Mouse (Mus musculus) embryonic facial prominence, embryonic 12.5 days (tissue): ENCODE measurements around the gene Cxcl9. TPM values are rescaled to one million over a fixed set of nuclear protein-coding genes. Genes with fewer than 3 reads are reported as not detected.

Experiments used
- ATAC-seq: fragments of 200-750 bp; cut with Nextera tagmentation; 2 replicates; pipeline ENCODE4 v1.8.0; 2017; ENCODE audit not compliant: insufficient number of reproducible peaks, insufficient read depth, low FRiP score, low TSS enrichment
- H3K27ac ChIP-seq: fragments of 300-500 bp; sonication (generic); 2 replicates; pipeline ENCODE4 v1.5.1; 2016; ENCODE audit warnings: mild to moderate bottlenecking
- H3K27me3 ChIP-seq: fragments of 300-500 bp; sonication (generic); 2 replicates; pipeline ENCODE4 v1.6.1; 2016; ENCODE audit warnings: mild to moderate bottlenecking, moderate library complexity
- H3K36me3 ChIP-seq: fragments of 300-500 bp; sonication (generic); 2 replicates; pipeline ENCODE4 v1.6.1; 2016; ENCODE audit warnings: mild to moderate bottlenecking
- H3K4me1 ChIP-seq: fragments of 300-500 bp; sonication (generic); 2 replicates; pipeline ENCODE4 v1.6.1; 2016
- H3K4me2 ChIP-seq: fragments of 300-500 bp; sonication (generic); replicated peaks from 2 replicates; pipeline ENCODE4 v1.6.1; 2016; ENCODE audit warnings: mild to moderate bottlenecking, moderate library complexity
- H3K4me3 ChIP-seq: fragments of 300-500 bp; sonication (generic); 2 replicates; pipeline ENCODE4 v1.5.1; 2016; ENCODE audit warnings: mild to moderate bottlenecking
- H3K9ac ChIP-seq: fragments of 300-500 bp; sonication (generic); 2 replicates; pipeline ENCODE4 v1.6.1; 2016; ENCODE audit warnings: mild to moderate bottlenecking, moderate library complexity
- H3K9me3 ChIP-seq: fragments of 300-500 bp; sonication (generic); 2 replicates; pipeline ENCODE4 v1.6.1; 2016; ENCODE audit warnings: mild to moderate bottlenecking, moderate library complexity
- WGBS: fragments of 180-500 bp; shearing (Covaris S2); methylation state at CpG from one replicate; pipeline ENCODE4 v1.1.7; 2016; 5-methylcytosine and 5-hydroxymethylcytosine counted together
- polyA plus RNA-seq: library from polyadenylated mRNA; unstranded; fragments of >200 nt; fragmentation: Nextera tagmentation; extraction: Ambion mirVana; gene quantifications from 2 replicates; pipeline ENCODE4 v1.2.1, GENCODE M21; 2016

Cxcl9 gene
- polyA plus RNA-seq, 1 experiment from 2014 or later: not detected

DNA sequence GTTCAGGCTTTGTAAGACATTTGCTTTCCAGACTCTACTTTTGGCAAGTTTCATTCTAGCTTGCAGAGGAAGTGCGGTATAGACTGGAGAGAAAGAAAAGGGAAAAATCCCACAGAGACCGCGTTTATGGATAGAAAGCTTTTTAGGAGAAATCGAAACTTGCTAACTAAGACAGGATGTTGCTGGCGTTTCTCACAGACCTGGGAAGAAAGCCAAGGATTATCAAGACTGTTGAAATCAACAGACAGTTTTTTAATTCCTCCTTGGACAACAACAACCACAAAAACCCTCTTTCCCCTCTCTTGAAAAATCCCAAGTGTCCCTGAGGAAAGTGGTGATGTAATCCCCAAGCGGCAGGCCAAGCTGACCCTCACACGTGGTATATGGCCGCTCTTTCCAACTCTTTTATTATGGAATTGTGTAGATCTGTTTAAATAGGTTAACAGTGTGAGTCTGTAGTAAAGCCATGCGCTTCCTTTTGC lies 4.5 kb upstream of the Cxcl9 start:
- H3K4me3 ChIP-seq: no peak overlapping the region
- no peaks in the 10 kb centered on the region for H3K4me1 ChIP-seq
- no peak overlapping the region for H3K4me2 ChIP-seq
- no peaks in the 10 kb centered on the region for H3K27me3 ChIP-seq
- no peak overlapping the region for H3K9ac ChIP-seq
- H3K36me3 ChIP-seq: no peaks in the 10 kb centered on the region
- no peaks in the 10 kb centered on the region for H3K9me3 ChIP-seq
- no peak overlapping the region for H3K27ac ChIP-seq
- no peak for ATAC-seq
- WGBS: 72% methylated on average over 9 of the region's 9 CpGs

DNA sequence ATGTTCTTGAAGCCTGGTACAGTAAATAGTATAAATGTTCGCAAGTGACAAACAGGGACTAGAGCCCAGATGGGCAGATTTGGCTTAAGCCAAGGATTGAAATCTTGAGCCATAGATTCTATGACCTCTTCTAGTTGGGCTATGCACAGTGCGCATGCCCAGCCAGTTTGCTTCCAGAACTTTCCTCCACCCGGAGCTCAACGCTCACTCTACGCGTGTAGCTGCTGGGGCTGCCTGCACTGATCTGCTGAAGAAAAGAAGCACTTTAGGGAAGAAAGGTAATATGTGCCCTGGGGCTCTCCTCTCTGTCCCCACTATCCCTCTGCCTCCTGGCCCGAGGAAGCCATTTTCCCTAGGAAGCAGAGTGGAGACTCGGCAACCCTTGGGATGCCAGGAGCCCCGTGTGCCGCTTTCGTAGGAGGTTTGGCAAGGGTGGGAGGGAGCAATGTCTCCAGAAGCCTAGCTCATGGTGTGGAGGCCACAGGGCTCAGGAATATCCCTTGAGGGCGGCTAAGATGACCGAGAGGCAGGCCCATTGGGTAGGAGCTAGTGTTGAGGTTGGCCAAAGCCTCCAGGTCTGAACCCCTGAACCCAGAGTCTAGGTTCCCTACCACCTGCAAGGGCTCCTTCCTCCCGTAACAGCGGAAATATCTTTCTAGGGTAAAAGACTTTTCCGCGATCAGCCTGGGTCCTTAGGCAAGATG lies 3.9 kb upstream of the Cxcl9 start, which contains the start of gene Art3:
Gene Art3, plus strand, starts transcription at position 193 of the 704 bp plus-strand sequence.
- H3K27me3 ChIP-seq: no peaks in the 10 kb centered on the region
- H3K27ac ChIP-seq: no peak within 1 kb of the TSS
- 91% methylated on average over 17 of the region's 17 CpGs for WGBS
- H3K36me3 ChIP-seq: no peaks in the 10 kb centered on the region
- H3K4me3 ChIP-seq: no peak within 1 kb of the TSS
- H3K9me3 ChIP-seq: no peaks in the 10 kb centered on the region
- H3K9ac ChIP-seq: no peak within 1 kb of the TSS
- ATAC-seq: no peak
- no peaks in the 10 kb centered on the region for H3K4me1 ChIP-seq
- no peak within 1 kb of the TSS for H3K4me2 ChIP-seq

DNA sequence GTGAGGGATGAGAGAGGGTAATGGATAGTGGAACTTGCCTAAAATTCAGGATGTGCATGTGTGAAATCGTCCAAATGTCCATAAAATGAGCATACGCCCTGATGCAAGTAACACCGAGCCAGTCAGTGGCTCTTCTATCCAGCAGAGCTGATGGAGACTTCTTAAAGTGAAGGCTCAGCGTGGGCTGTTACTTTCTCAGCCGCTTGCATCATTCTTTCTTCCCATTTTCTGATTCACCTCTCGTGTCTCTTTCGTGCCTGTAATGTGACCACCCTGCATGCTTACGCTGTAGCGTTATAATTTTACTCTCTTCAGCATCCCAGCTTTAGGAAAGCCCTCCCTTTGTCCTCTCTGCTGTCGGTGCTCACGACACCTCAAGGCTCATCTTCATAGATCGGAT lies 3.2 kb upstream of the Cxcl9 start:
- Histone ChIP-seq H3K36me3 (no peaks in the 10 kb centered on the region), H3K4me3 (no peak overlapping the region), H3K27ac (no peak overlapping the region), H3K9ac (no peak overlapping the region), H3K4me1 (no peaks in the 10 kb centered on the region), H3K9me3 (no peaks in the 10 kb centered on the region), H3K4me2 (no peak overlapping the region), H3K27me3 (no peaks in the 10 kb centered on the region)
- no peak for ATAC-seq
- WGBS: 92% methylated on average over 12 of the region's 12 CpGs

- H3K36me3 ChIP-seq: no peaks in the 10 kb centered on the region
- no peaks in the 10 kb centered on the region for H3K4me1 ChIP-seq
- H3K9me3 ChIP-seq: no peaks in the 10 kb centered on the region
- no peak for ATAC-seq
- H3K4me2 ChIP-seq: no peak overlapping the region
- 73% methylated on average over 6 of the region's 6 CpGs for WGBS
- H3K27ac ChIP-seq: no peak overlapping the region
- H3K4me3 ChIP-seq: no peak overlapping the region
- no peak overlapping the region for H3K9ac ChIP-seq
- H3K27me3 ChIP-seq: no peaks in the 10 kb centered on the region
Observed at GRCm38 (mm10) chr5:92327367-92327766, 512 bp downstream of the Cxcl9 start.

GRCm38 (mm10) chr5:92323264-92323663 lies 4.6 kb downstream of the Cxcl9 start:
- no peak overlapping the region for H3K27ac ChIP-seq

GRCm38 (mm10) chr5:92322612-92323011 lies 5.3 kb downstream of the Cxcl9 start:
- Histone ChIP-seq H3K4me2 (no peak overlapping the region), H3K4me1 (no peaks in the 10 kb centered on the region), H3K36me3 (no peaks in the 10 kb centered on the region), H3K9me3 (no peaks in the 10 kb centered on the region), H3K27ac (no peak overlapping the region), H3K4me3 (no peak overlapping the region), H3K27me3 (no peaks in the 10 kb centered on the region), H3K9ac (no peak overlapping the region)
- 79% methylated on average over 4 of the region's 4 CpGs for WGBS
- ATAC-seq: no peak

More at GRCm38 (mm10) chr5:92323264-92323663, 4.6 kb downstream of the Cxcl9 start:
- Histone ChIP-seq H3K9me3 (no peaks in the 10 kb centered on the region), H3K4me3 (no peak overlapping the region), H3K27me3 (no peaks in the 10 kb centered on the region), H3K9ac (no peak overlapping the region), H3K4me1 (no peaks in the 10 kb centered on the region), H3K36me3 (no peaks in the 10 kb centered on the region), H3K4me2 (no peak overlapping the region)
- no peak for ATAC-seq
- 73% methylated on average over 5 of the region's 5 CpGs for WGBS

DNA sequence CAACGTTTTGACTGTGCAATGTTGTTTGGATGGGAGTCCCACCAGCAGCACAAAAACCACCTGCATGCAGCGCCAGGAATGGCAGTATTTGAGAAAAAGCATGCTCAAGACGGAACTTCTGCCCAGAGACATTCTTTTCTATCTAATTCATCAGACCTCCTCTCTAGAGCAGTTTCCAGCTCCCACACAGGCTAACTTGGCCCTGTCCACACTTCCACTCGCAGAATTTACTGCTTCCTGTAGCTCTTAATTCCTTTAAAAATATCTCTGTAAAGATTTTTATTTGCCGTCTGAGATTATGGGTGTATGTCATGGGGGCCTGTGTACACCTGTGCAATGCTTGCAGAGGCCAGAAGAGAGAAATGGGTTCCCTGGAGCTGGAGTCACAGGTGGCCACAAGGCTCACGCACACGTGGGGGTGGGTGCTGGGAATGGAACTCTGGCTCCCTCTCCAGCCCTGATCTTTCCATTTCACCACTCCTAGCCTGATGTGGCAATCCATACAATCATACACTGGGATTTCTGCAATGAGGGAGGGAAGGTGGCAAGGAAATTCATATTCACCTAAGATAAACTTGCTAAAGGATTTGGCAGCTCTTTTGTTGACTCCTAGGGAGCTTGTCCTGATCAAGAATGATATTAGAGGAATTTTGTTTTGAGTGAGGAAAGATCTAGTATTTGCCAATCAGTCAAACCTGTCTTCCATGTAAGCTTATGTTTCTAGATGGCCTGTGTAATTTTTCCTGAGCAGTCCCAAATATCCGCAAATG lies 6.1 kb downstream of the Cxcl9 start:
- H3K9ac ChIP-seq: no peak overlapping the region
- ATAC-seq: no peak
- no peaks in the 10 kb centered on the region for H3K4me1 ChIP-seq
- H3K9me3 ChIP-seq: no peaks in the 10 kb centered on the region
- H3K4me3 ChIP-seq: no peak overlapping the region
- H3K27me3 ChIP-seq: no peaks in the 10 kb centered on the region
- no peaks in the 10 kb centered on the region for H3K36me3 ChIP-seq
- 74% methylated on average over 8 of the region's 8 CpGs for WGBS
- no peak overlapping the region for H3K4me2 ChIP-seq
- no peak overlapping the region for H3K27ac ChIP-seq

DNA sequence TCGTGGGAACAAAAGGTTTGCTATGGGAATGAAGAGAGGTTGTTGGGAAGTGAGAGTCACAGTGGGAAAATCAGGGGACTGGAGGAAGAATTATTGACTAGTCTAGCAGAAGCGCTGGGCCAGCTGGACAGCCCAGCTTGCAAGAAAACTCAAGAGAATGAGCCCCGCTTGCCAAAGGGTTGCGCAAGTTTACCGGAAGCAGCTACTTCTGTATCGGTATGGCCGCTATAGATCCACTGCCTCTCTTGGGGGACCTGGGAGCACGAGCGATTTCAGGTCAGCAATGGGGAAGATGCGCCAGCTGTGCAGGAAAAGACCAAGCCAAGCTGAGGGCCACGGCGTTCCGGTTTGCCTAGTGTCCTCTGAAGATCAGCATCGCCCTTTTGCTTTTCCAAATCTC lies 9.3 kb downstream of the Cxcl9 start:
- Histone ChIP-seq H3K4me2 (no peak overlapping the region), H3K4me1 (no peaks in the 10 kb centered on the region), H3K36me3 (no peaks in the 10 kb centered on the region), H3K27me3 (no peaks in the 10 kb centered on the region), H3K9ac (no peak overlapping the region), H3K27ac (no peak overlapping the region), H3K9me3 (no peaks in the 10 kb centered on the region), H3K4me3 (no peak overlapping the region)
- WGBS: 94% methylated on average over 14 of the region's 14 CpGs
- no peak for ATAC-seq

- Histone ChIP-seq H3K4me2 (no peak overlapping the region), H3K36me3 (no peaks in the 10 kb centered on the region), H3K27me3 (no peaks in the 10 kb centered on the region), H3K4me1 (no peaks in the 10 kb centered on the region), H3K9me3 (no peaks in the 10 kb centered on the region), H3K27ac (no peak overlapping the region), H3K9ac (no peak overlapping the region), H3K4me3 (no peak overlapping the region)
- ATAC-seq: no peak
- WGBS: 78% methylated on average over 7 of the region's 7 CpGs
Observed at GRCm38 (mm10) chr5:92318119-92318518, 9.8 kb downstream of the Cxcl9 start.

GRCm38 (mm10) chr5:92313776-92314175 lies 14.1 kb downstream of the Cxcl9 start:
- H3K4me3 ChIP-seq: no peak overlapping the region
- no peaks in the 10 kb centered on the region for H3K9me3 ChIP-seq
- no peaks in the 10 kb centered on the region for H3K36me3 ChIP-seq
- no peak overlapping the region for H3K4me2 ChIP-seq
- H3K27me3 ChIP-seq: no peaks in the 10 kb centered on the region
- H3K4me1 ChIP-seq: peaks cover 4% of the 10 kb centered on the region
- H3K9ac ChIP-seq: no peak overlapping the region
- WGBS: 79% methylated on average over 7 of the region's 7 CpGs
- no peak overlapping the region for H3K27ac ChIP-seq
- no peak for ATAC-seq

GRCm38 (mm10) chr5:92312046-92312715 lies 15.7 kb downstream of the Cxcl9 start:
- no peaks in the 10 kb centered on the region for H3K27me3 ChIP-seq
- no peaks in the 10 kb centered on the region for H3K9me3 ChIP-seq
- H3K9ac ChIP-seq: no peak overlapping the region
- no peak for ATAC-seq
- 14% methylated on average over 13 of the region's 13 CpGs for WGBS
- H3K4me3 ChIP-seq: no peak overlapping the region
- H3K36me3 ChIP-seq: no peaks in the 10 kb centered on the region
- no peak overlapping the region for H3K4me2 ChIP-seq
- no peak overlapping the region for H3K27ac ChIP-seq
- H3K4me1 ChIP-seq: peaks cover 8% of the 10 kb centered on the region
